ENCODE assay signal across 10 mouse cellular contexts in genomic region chr2:14043577-14044170, GRCm38 (mm10).
"Had no signal": no experiment of that assay in that cellular context is flagged by ENCODE, and none has a peak within 500 bp of the region (broad histone marks: within the 10 kb centered on the region; RNA-seq: fewer than 3 reads in every experiment).

No protein-coding gene starts in this region.

- H3K4me1 ChIP-seq: intestine, embryonic 15.5 days; midbrain, embryonic 13.5 days had no signal

- ATAC-seq: intestine, embryonic 15.5 days; lung, postnatal 0 days had no signal

- H3K9me3 ChIP-seq: intestine, embryonic 15.5 days; limb, embryonic 13.5 days; midbrain, embryonic 13.5 days had no signal

- H3K27ac ChIP-seq: intestine, embryonic 15.5 days; limb, embryonic 13.5 days; liver, embryonic 14.5 days; midbrain, embryonic 13.5 days had no signal

- H3K4me3 ChIP-seq: intestine, embryonic 15.5 days; limb, embryonic 13.5 days; midbrain, embryonic 13.5 days had no signal

- H3K4me2 ChIP-seq: intestine, embryonic 15.5 days; limb, embryonic 13.5 days; midbrain, embryonic 13.5 days had no signal

- DNase-seq: left cerebral cortex, postnatal 4 days; lung, adult 2 months; lung, postnatal 36 days; right cerebral cortex, postnatal 4 days; thymus, postnatal 36 days had no signal

- H3K27me3 ChIP-seq: intestine, embryonic 15.5 days; limb, embryonic 13.5 days; midbrain, embryonic 13.5 days had no signal

- H3K9ac ChIP-seq: intestine, embryonic 15.5 days; limb, embryonic 13.5 days; liver, embryonic 14.5 days; midbrain, embryonic 13.5 days had no signal
